Mouse (Mus musculus): Measurements from ENCODE around the gene Adamts4.

The Adamts4 gene

GRCm38 (mm10) chr1:171249913-171250600, at the start of gene Adamts4:
Gene Adamts4, plus strand, starts transcription at chr1:171250421.
- peak in 1 of 2 experiments; percentile 63 for DNase-seq (ENCODE audit: low spot score in 2 of 2)

- DNase-seq (ENCODE audit: low spot score in 2 of 2) = no peak
Measured at GRCm38 (mm10) chr1:171200769-171201168, 49.5 kb upstream of the Adamts4 start.

- no peak for DNase-seq (ENCODE audit: low spot score in 2 of 2)
Measured at GRCm38 (mm10) chr1:171203471-171204248, 46.6 kb upstream of the Adamts4 start.

GRCm38 (mm10) chr1:171204249-171204644, 46.0 kb upstream of the Adamts4 start:
- no peak for DNase-seq (ENCODE audit: low spot score in 2 of 2)

GRCm38 (mm10) chr1:171205704-171206493, 44.3 kb upstream of the Adamts4 start:
- no peak for DNase-seq (ENCODE audit: low spot score in 2 of 2)

- DNase-seq (ENCODE audit: low spot score in 2 of 2) = no peak
Measured at GRCm38 (mm10) chr1:171209409-171209808, 40.8 kb upstream of the Adamts4 start.

GRCm38 (mm10) chr1:171212854-171213253, 37.4 kb upstream of the Adamts4 start:
- DNase-seq (ENCODE audit: low spot score in 2 of 2) = no peak

- no peak for DNase-seq (ENCODE audit: low spot score in 2 of 2)
Measured at GRCm38 (mm10) chr1:171213801-171214496, 36.3 kb upstream of the Adamts4 start, which contains the start of gene Nr1i3. Gene Nr1i3, plus strand, starts transcription at chr1:171213970.

GRCm38 (mm10) chr1:171216241-171216955, 33.8 kb upstream of the Adamts4 start:
- DNase-seq (ENCODE audit: low spot score in 2 of 2) = no peak

- peak; percentile 93 to 94 for DNase-seq (ENCODE audit: low spot score in 2 of 2)
Measured at GRCm38 (mm10) chr1:171220871-171221270, 29.4 kb upstream of the Adamts4 start.

- DNase-seq (ENCODE audit: low spot score in 2 of 2) = peak in 1 of 2 experiments; percentile 28
Measured at GRCm38 (mm10) chr1:171221281-171222193, 28.7 kb upstream of the Adamts4 start.

GRCm38 (mm10) chr1:171222238-171223155, 27.7 kb upstream of the Adamts4 start, which contains the start of gene Tomm40l:
Gene Tomm40l, minus strand, starts transcription at chr1:171222514.
- peak; percentile 94 to 96 for DNase-seq (ENCODE audit: low spot score in 2 of 2)

GRCm38 (mm10) chr1:171223168-171223567, 27.1 kb upstream of the Adamts4 start:
- no peak for DNase-seq (ENCODE audit: low spot score in 2 of 2)

GRCm38 (mm10) chr1:171223796-171224195, 26.4 kb upstream of the Adamts4 start:
- no peak for DNase-seq (ENCODE audit: low spot score in 2 of 2)

GRCm38 (mm10) chr1:171224857-171225256, 25.4 kb upstream of the Adamts4 start, which contains the start of gene Apoa2:
Gene Apoa2, plus strand, starts transcription at chr1:171225054.
- DNase-seq (ENCODE audit: low spot score in 2 of 2) = no peak

GRCm38 (mm10) chr1:171226780-171227179, 23.4 kb upstream of the Adamts4 start:
- no peak for DNase-seq (ENCODE audit: low spot score in 2 of 2)

GRCm38 (mm10) chr1:171227879-171228278, 22.3 kb upstream of the Adamts4 start:
- no peak for DNase-seq (ENCODE audit: low spot score in 2 of 2)

- DNase-seq (ENCODE audit: low spot score in 2 of 2) = no peak
Measured at GRCm38 (mm10) chr1:171229750-171230149, 20.5 kb upstream of the Adamts4 start.

Measured in right cerebral cortex, adult 2 months (tissue).